Mouse (Mus musculus) cerebellum, adult 18-20 months (tissue): ENCODE results near the gene Defb21.

Experiments used
- DNase-seq, 2 experiments: peaks; one replicate each; pipeline ENCODE4 v3.0.0; 2021

Gene Defb21

GRCm38 (mm10) chr2:152607746-152608145, 35.2 kb downstream of the Defb21 start:
- DNase-seq: no peak

- DNase-seq: no peak
Observed at GRCm38 (mm10) chr2:152608719-152609118, 36.2 kb downstream of the Defb21 start.

- no peak for DNase-seq
Observed at GRCm38 (mm10) chr2:152612193-152612592, 39.6 kb downstream of the Defb21 start.

- peak; percentile 12 to 13 for DNase-seq
Observed at GRCm38 (mm10) chr2:152615563-152615962, 43.0 kb downstream of the Defb21 start.

- no peak for DNase-seq
Observed at GRCm38 (mm10) chr2:152616470-152616869, 43.9 kb downstream of the Defb21 start.

GRCm38 (mm10) chr2:152617374-152617773, 44.8 kb downstream of the Defb21 start:
- peak in 1 of 2 experiments; percentile 7 for DNase-seq

- no peak for DNase-seq
Observed at GRCm38 (mm10) chr2:152620367-152621134, 48.0 kb downstream of the Defb21 start.

- DNase-seq: no peak
Observed at GRCm38 (mm10) chr2:152622151-152622550, 49.6 kb downstream of the Defb21 start.

- no peak for DNase-seq
Observed at GRCm38 (mm10) chr2:152622953-152623352, 50.4 kb downstream of the Defb21 start, which contains the start of gene Defb25. Gene Defb25 (minus strand): TSS chr2:152623053.
